Mouse (Mus musculus) limb, embryonic 13.5 days (tissue): ENCODE results near the gene Agbl5. TPM values are rescaled to one million over a fixed set of nuclear protein-coding genes. Genes with fewer than 3 reads are reported as not detected.

Experiments
- ATAC-seq: fragments of 200-750 bp; cut with Nextera tagmentation; 2 replicates; pipeline ENCODE4 v1.8.0; 2017; ENCODE audit warnings: low read depth, moderate number of reproducible peaks, moderate TSS enrichment; ENCODE audit not compliant: low FRiP score
- H3K27ac ChIP-seq: fragments of 300-500 bp; sonication (generic); 2 replicates; pipeline ENCODE4 v1.5.1; 2015; ENCODE audit warnings: inconsistent platforms, mild to moderate bottlenecking, moderate library complexity
- H3K27me3 ChIP-seq: fragments of 300-500 bp; sonication (generic); 2 replicates; pipeline ENCODE4 v1.6.1; 2015; ENCODE audit warnings: mild to moderate bottlenecking, inconsistent platforms
- H3K36me3 ChIP-seq: fragments of 300-500 bp; sonication (generic); 2 replicates; pipeline ENCODE4 v1.6.1; 2015; ENCODE audit warnings: inconsistent platforms, mild to moderate bottlenecking, moderate library complexity
- H3K4me1 ChIP-seq: fragments of 300-500 bp; sonication (generic); 2 replicates; pipeline ENCODE4 v1.6.1; 2015; ENCODE audit warnings: inconsistent platforms
- H3K4me2 ChIP-seq: fragments of 300-500 bp; sonication (generic); replicated peaks from 2 replicates; pipeline ENCODE4 v1.6.1; 2015; ENCODE audit warnings: inconsistent platforms, mild to moderate bottlenecking, moderate library complexity
- H3K4me3 ChIP-seq: fragments of 300-500 bp; sonication (generic); 2 replicates; pipeline ENCODE4 v1.5.1; 2015; ENCODE audit warnings: moderate library complexity, mild to moderate bottlenecking, inconsistent platforms
- H3K9ac ChIP-seq: fragments of 300-500 bp; sonication (generic); 2 replicates; pipeline ENCODE4 v1.6.1; 2015; ENCODE audit warnings: mild to moderate bottlenecking, inconsistent platforms
- H3K9me3 ChIP-seq: fragments of 300-500 bp; sonication (generic); 2 replicates; pipeline ENCODE4 v1.6.1; 2016; ENCODE audit warnings: inconsistent platforms
- WGBS: fragments of 180-500 bp; shearing (Covaris S2); methylation state at CpG from one replicate; pipeline ENCODE4 v1.1.7; 2015; 5-methylcytosine and 5-hydroxymethylcytosine counted together
- polyA plus RNA-seq: library from polyadenylated mRNA; unstranded; fragments of >200 nt; fragmentation: Nextera tagmentation; extraction: Ambion mirVana; gene quantifications from 2 replicates; pipeline ENCODE4 v1.2.1, GENCODE M21; 2015

Agbl5 gene
- polyA plus RNA-seq, 1 experiment from 2014 or later = 34.0 TPM

- ATAC-seq = peak; percentile 30; the same call in 1 of the 2 replicates
- peaks cover 19% of the 10 kb centered on the region for H3K4me1 ChIP-seq
These were observed 56.7 kb downstream of the Agbl5 start, which contains the start of gene Cgref1 for GRCm38 (mm10) chr5:30944956-30945781. TSS of gene Cgref1 (minus strand) at chr5:30945591.

GRCm38 (mm10) chr5:30948620-30949019 lies 60.1 kb downstream of the Agbl5 start:
- no peak overlapping the region for H3K4me2 ChIP-seq
- peaks cover 18% of the 10 kb centered on the region for H3K27me3 ChIP-seq
- peaks cover 24% of the 10 kb centered on the region for H3K4me1 ChIP-seq
- WGBS = 77% methylated on average over 5 of the region's 5 CpGs
- no peak overlapping the region for H3K9ac ChIP-seq
- no peaks in the 10 kb centered on the region for H3K9me3 ChIP-seq
- peaks cover 22% of the 10 kb centered on the region for H3K36me3 ChIP-seq
- no peak for ATAC-seq
- H3K27ac ChIP-seq = no peak overlapping the region
- no peak overlapping the region for H3K4me3 ChIP-seq

More at GRCm38 (mm10) chr5:30944956-30945781, 56.7 kb downstream of the Agbl5 start, which contains the start of gene Cgref1:
- Histone ChIP-seq H3K27me3 (peaks cover 18% of the 10 kb centered on the region), H3K27ac (no peak within 1 kb of the TSS), H3K9ac (peak within 1 kb of the TSS; percentile 74), H3K9me3 (no peaks in the 10 kb centered on the region), H3K36me3 (no peaks in the 10 kb centered on the region), H3K4me2 (peak within 1 kb of the TSS; percentile 92), H3K4me3 (peak within 1 kb of the TSS; percentile 54)
- WGBS = 7% methylated on average over 44 of the region's 44 CpGs

- Histone ChIP-seq H3K27ac (peak overlapping the region; percentile 83), H3K36me3 (peaks cover 34% of the 10 kb centered on the region), H3K9ac (peak overlapping the region; percentile 72), H3K4me1 (peaks cover 24% of the 10 kb centered on the region), H3K9me3 (no peaks in the 10 kb centered on the region), H3K27me3 (peaks cover 13% of the 10 kb centered on the region), H3K4me3 (peak overlapping the region; percentile 53), H3K4me2 (peak overlapping the region; percentile 83)
- ATAC-seq = peak; percentile 90
- under 1% methylated on average over 31 of the region's 31 CpGs for WGBS
These were observed 61.3 kb downstream of the Agbl5 start for GRCm38 (mm10) chr5:30949654-30950326.

- Histone ChIP-seq H3K4me2 (peak overlapping the region; percentile 83), H3K9ac (peak overlapping the region; percentile 72), H3K4me3 (peak overlapping the region; percentile 53), H3K9me3 (no peaks in the 10 kb centered on the region), H3K4me1 (peaks cover 21% of the 10 kb centered on the region), H3K36me3 (peaks cover 40% of the 10 kb centered on the region), H3K27me3 (peaks cover 7% of the 10 kb centered on the region; the same call in 1 of the 2 replicates), H3K27ac (peak overlapping the region; percentile 83)
- 70% methylated on average over 4 of the region's 4 CpGs for WGBS
- peak; percentile 2; the same call in 1 of the 2 replicates for ATAC-seq
These were observed 62.0 kb downstream of the Agbl5 start for GRCm38 (mm10) chr5:30950451-30950850.

GRCm38 (mm10) chr5:30950922-30951321 lies 62.4 kb downstream of the Agbl5 start:
- no peak overlapping the region for H3K4me2 ChIP-seq
- H3K9me3 ChIP-seq = no peaks in the 10 kb centered on the region
- H3K27me3 ChIP-seq = peaks cover 2% of the 10 kb centered on the region; the same call in 1 of the 2 replicates
- H3K4me1 ChIP-seq = peaks cover 19% of the 10 kb centered on the region
- H3K9ac ChIP-seq = no peak overlapping the region
- H3K27ac ChIP-seq = no peak overlapping the region
- WGBS = 92% methylated on average over 2 of the region's 2 CpGs
- ATAC-seq = no peak
- no peak overlapping the region for H3K4me3 ChIP-seq
- H3K36me3 ChIP-seq = peaks cover 45% of the 10 kb centered on the region

GRCm38 (mm10) chr5:30951706-30952105 lies 63.2 kb downstream of the Agbl5 start:
- WGBS = 86% methylated on average over 6 of the region's 6 CpGs
- no peak overlapping the region for H3K4me2 ChIP-seq
- ATAC-seq = no peak
- peaks cover 19% of the 10 kb centered on the region for H3K4me1 ChIP-seq
- H3K36me3 ChIP-seq = peaks cover 48% of the 10 kb centered on the region
- H3K27ac ChIP-seq = no peak overlapping the region
- no peaks in the 10 kb centered on the region for H3K27me3 ChIP-seq
- H3K4me3 ChIP-seq = no peak overlapping the region
- H3K9ac ChIP-seq = no peak overlapping the region
- no peaks in the 10 kb centered on the region for H3K9me3 ChIP-seq

- Histone ChIP-seq H3K36me3 (peaks cover 53% of the 10 kb centered on the region), H3K9me3 (no peaks in the 10 kb centered on the region), H3K4me1 (peaks cover 22% of the 10 kb centered on the region), H3K9ac (no peak overlapping the region), H3K4me2 (no peak overlapping the region), H3K4me3 (no peak overlapping the region), H3K27me3 (no peaks in the 10 kb centered on the region), H3K27ac (no peak overlapping the region; the same call in 1 of the 2 replicates)
- ATAC-seq = no peak
- 90% methylated on average over 5 of the region's 5 CpGs for WGBS
These were observed 64.1 kb downstream of the Agbl5 start for GRCm38 (mm10) chr5:30952551-30952950.

- Histone ChIP-seq H3K4me2 (no peak overlapping the region), H3K4me3 (no peak overlapping the region), H3K27ac (no peak overlapping the region), H3K9ac (no peak overlapping the region), H3K4me1 (peaks cover 32% of the 10 kb centered on the region), H3K27me3 (no peaks in the 10 kb centered on the region), H3K36me3 (peaks cover 67% of the 10 kb centered on the region), H3K9me3 (no peaks in the 10 kb centered on the region)
- ATAC-seq = no peak
- 96% methylated on average over 6 of the region's 6 CpGs for whole genome bisulfite sequencing
These were observed 65.6 kb downstream of the Agbl5 start for GRCm38 (mm10) chr5:30954065-30954464.

GRCm38 (mm10) chr5:30954556-30954955 lies 66.1 kb downstream of the Agbl5 start:
- Histone ChIP-seq H3K4me3 (no peak overlapping the region), H3K27me3 (no peaks in the 10 kb centered on the region), H3K4me1 (peaks cover 32% of the 10 kb centered on the region), H3K27ac (no peak overlapping the region), H3K36me3 (peaks cover 67% of the 10 kb centered on the region), H3K9ac (no peak overlapping the region), H3K9me3 (no peaks in the 10 kb centered on the region), H3K4me2 (no peak overlapping the region)
- no peak for ATAC-seq
- WGBS = 93% methylated on average over 9 of the region's 9 CpGs

- Histone ChIP-seq H3K9ac (no peak overlapping the region), H3K4me2 (no peak overlapping the region), H3K36me3 (peaks cover 67% of the 10 kb centered on the region), H3K4me3 (no peak overlapping the region; the same call in 1 of the 2 replicates), H3K27ac (no peak overlapping the region), H3K9me3 (no peaks in the 10 kb centered on the region), H3K27me3 (no peaks in the 10 kb centered on the region), H3K4me1 (peaks cover 24% of the 10 kb centered on the region)
- WGBS = 97% methylated on average over 6 of the region's 6 CpGs
- no peak for ATAC-seq
These were observed 67.3 kb downstream of the Agbl5 start for GRCm38 (mm10) chr5:30955751-30956150.
